In genomic region chrX:133981231-133982002, GRCm38 (mm10) we compare ENCODE assay signal across 8 mouse cellular contexts. TPM values are rescaled to one million over a fixed set of nuclear protein-coding genes. Genes with fewer than 3 reads are reported as not detected.
DNase-seq lines count a peak whose midpoint lies in the region; ATAC-seq lines count a peak whose summit lies in the region.

Gene Sytl4, minus strand, starts transcription at chrX:133981812.

- 8% methylated on average over 29 of the region's 29 CpGs for WGBS in lung, embryonic 15.5 days

- peak; percentile 85 for ATAC-seq in lung, embryonic 15.5 days (ENCODE audit: borderline replicate concordance, extremely low read depth, low FRiP score, low TSS enrichment)

- no peaks in the 10 kb centered on the region for H3K27me3 ChIP-seq in lung, embryonic 15.5 days

- H3K36me3 ChIP-seq in lung, embryonic 15.5 days, result no peaks in the 10 kb centered on the region

- H3K4me3 ChIP-seq in lung, embryonic 15.5 days, result peak within 1 kb of the TSS; percentile 55

- H3K9me3 ChIP-seq in lung, embryonic 15.5 days, result no peaks in the 10 kb centered on the region

- DNase-seq in Muller cell, postnatal 12 days (ENCODE audit: inconsistent ontology term), result peak; percentile 17
- peak; percentile 58 for DNase-seq in embryo, embryonic 11 days
- DNase-seq in heart, adult 9 months (ENCODE audit: low spot score in 2 of 2), result peak; percentile 19 to 21
- DNase-seq in kidney, adult 8-10 months, result peak; percentile 30 to 31
- DNase-seq in ovary, postnatal 36 days (ENCODE audit: low spot score), result peak; percentile 56
- DNase-seq in layer of hippocampus, adult 9-11 months, result no peak
- DNase-seq in T-cell, adult 2 months (ENCODE audit: low spot score), result no peak

- peak within 1 kb of the TSS; percentile 72 for H3K4me2 ChIP-seq in lung, embryonic 15.5 days

- no peaks in the 10 kb centered on the region for H3K4me1 ChIP-seq in lung, embryonic 15.5 days

- H3K27ac ChIP-seq in lung, embryonic 15.5 days, result no peak within 1 kb of the TSS

- peak within 1 kb of the TSS; percentile 47 for H3K9ac ChIP-seq in lung, embryonic 15.5 days

RNA-seq across cellular contexts. Expression of gene Sytl4, which starts in this region (rescaled TPM):
- polyA plus RNA-seq in lung, embryonic 15.5 days (2015; fragmentation: Nextera tagmentation; extraction: Ambion mirVana), result 6.0 and 6.3 TPM in 2 replicates

Comparison
In these comparisons a context has a peak if more than half of its experiments do, and no peak if none do; other contexts are left out.
1. DNase-seq: peak in Muller cell, postnatal 12 days (single experiment), embryo, embryonic 11 days (single experiment), heart, adult 9 months (2 of 2), kidney, adult 8-10 months (2 of 2) and ovary, postnatal 36 days (single experiment); none in layer of hippocampus, adult 9-11 months (single experiment) and T-cell, adult 2 months (single experiment).